Mouse (Mus musculus) olfactory bulb, adult 2 months (tissue): ENCODE data around the gene Stap1.

Experiments
- CTCF ChIP-seq: fragments of 200-500 bp; IDR thresholded peaks from 2 replicates; pipeline ENCODE4 v1.5.1; 2012; ENCODE audit warnings: low read depth, mild to moderate bottlenecking, low read length, moderate library complexity; ENCODE audit not compliant: insufficient read depth
- POLR2A ChIP-seq: fragments of 200-500 bp; IDR thresholded peaks from 2 replicates; pipeline ENCODE4 v1.6.1; 2012; ENCODE audit warnings: mild to moderate bottlenecking, low read depth, low read length, moderate library complexity; ENCODE audit not compliant: insufficient read depth

DNA sequence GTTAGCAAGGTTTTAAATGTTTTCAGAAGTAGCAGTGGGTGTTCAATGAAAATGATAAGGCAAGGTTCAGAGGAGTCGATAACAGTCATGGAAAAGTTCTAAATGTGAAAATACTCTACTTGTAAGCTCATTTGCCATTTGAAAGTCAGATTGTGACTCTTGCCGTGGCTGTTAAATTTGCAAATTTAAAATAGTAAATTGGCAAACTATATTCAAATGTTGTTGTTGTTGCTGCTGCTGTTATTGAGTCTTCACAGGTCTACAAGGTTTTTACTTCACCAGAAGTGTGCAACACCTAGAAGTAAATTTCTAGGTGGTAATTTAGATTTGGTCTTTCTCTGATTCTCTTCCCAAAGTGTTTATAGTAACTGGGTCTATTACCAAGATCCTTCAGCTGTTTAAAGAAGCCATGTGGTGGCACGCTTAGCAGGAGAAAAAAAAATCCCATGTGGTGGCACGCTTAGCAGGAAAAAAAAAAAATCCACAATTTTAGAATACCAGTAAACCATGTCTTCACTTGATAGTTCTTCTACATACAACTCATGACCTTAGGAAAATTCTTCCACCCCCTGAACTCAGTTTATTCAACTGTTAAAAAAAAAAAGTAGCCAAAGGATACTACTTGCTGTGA is 1.3 kb downstream of the Stap1 start:
- TF ChIP-seq POLR2A (no peak), CTCF (no peak)
